Mouse (Mus musculus) spleen, postnatal 36 days (tissue): ENCODE measurements around the gene Atg101.

Experiments used
- DNase-seq, 2 experiments: peaks; one replicate each; pipeline ENCODE4 v3.0.0; 2022; ENCODE audit warnings: low spot score in 2 of 2, mixed read lengths in 1 of 2

Gene Atg101

GRCm38 (mm10) chr15:101253886-101254795 is 29.9 kb upstream of the Atg101 start, which contains the start of gene Nr4a1:
Gene Nr4a1 (plus strand): TSS chr15:101254269.
- DNase-seq, result peak; percentile 69 to 71

DNA sequence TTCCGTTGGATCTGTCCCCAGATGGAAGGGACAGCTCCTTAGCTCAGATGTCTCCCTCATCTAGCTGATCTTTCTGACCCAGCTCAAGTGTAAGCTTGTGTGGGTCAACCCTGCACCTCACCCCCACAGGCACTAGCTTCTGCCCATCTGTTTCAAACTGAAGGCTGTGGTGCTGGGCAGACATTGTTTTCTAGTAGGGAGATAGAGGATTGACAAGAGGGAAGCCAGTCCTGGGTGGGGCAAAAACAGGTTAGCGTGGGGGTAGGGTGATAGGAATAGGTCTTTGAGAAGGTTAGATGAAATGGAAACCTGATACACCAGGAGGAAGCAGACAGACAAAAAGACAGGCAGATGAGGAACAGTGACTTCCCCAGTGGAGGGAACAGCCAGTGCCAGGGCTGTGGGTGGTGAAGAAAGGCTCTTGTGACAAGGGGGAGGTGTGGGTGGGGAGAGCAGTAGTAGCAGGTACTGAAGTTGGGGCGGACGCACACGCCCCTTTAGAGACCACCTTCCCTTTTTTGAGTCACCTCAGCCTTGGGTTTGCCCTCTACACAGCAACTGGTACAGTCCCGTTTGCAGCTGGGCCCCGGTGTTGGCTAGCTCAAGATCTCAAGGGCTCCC is 28.1 kb upstream of the Atg101 start:
- peak; percentile 46 to 49 for DNase-seq

GRCm38 (mm10) chr15:101256463-101257206 is 27.4 kb upstream of the Atg101 start:
- peak; percentile 57 to 65 for DNase-seq

DNA sequence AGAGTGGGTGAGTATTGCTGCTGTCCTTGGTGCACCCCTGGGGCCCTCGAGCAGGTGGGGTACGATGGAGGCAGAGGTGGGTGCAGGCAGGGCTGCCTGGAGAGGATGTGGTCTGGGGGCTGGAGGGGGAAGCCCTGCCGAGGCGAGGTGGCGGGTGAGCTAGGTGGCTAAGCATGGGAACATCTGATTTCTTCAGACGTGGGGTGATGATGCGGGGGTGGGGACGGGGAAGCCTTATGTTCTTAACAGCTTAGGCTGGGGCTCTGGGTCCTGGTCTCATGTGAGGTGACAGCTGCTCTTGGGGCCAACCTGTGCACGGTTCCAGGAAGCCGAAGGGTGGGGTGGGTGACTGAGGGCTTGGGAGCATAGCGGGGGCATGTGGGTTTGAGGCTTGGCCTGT is 25.7 kb upstream of the Atg101 start:
- DNase-seq, result peak; percentile 69 to 76

DNA sequence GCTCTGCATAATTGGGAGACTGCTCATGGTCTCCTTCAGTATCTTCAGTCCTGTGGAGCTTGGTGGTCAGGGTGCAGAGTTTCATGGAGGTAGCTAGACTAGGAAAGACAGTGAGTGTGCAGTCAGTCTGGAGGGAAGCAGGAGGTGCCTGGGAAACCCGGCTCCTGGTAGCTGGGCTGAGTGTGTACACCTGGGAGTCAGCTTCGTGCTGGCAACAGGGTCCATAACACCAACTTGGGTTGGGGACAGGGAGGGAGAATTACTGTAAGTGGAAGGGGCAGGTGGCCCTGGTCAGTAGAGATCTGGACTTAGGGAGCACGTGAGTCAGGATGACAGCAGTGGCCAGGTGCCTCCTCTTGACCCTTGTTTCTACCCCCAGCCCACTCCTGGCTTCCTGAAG is 24.1 kb upstream of the Atg101 start:
- DNase-seq, result no peak

- DNase-seq, result no peak
These were observed 23.7 kb upstream of the Atg101 start for GRCm38 (mm10) chr15:101260387-101260786.

- DNase-seq, result no peak
These were observed 23.0 kb upstream of the Atg101 start for GRCm38 (mm10) chr15:101260874-101261622.

GRCm38 (mm10) chr15:101262502-101262901 is 21.6 kb upstream of the Atg101 start:
- DNase-seq, result peak; percentile 64 to 71

GRCm38 (mm10) chr15:101266132-101266963 is 17.7 kb upstream of the Atg101 start:
- DNase-seq, result peak; percentile 87 to 88

GRCm38 (mm10) chr15:101267053-101268032 is 16.7 kb upstream of the Atg101 start:
- DNase-seq, result peak in 1 of 2 experiments; percentile 24

DNA sequence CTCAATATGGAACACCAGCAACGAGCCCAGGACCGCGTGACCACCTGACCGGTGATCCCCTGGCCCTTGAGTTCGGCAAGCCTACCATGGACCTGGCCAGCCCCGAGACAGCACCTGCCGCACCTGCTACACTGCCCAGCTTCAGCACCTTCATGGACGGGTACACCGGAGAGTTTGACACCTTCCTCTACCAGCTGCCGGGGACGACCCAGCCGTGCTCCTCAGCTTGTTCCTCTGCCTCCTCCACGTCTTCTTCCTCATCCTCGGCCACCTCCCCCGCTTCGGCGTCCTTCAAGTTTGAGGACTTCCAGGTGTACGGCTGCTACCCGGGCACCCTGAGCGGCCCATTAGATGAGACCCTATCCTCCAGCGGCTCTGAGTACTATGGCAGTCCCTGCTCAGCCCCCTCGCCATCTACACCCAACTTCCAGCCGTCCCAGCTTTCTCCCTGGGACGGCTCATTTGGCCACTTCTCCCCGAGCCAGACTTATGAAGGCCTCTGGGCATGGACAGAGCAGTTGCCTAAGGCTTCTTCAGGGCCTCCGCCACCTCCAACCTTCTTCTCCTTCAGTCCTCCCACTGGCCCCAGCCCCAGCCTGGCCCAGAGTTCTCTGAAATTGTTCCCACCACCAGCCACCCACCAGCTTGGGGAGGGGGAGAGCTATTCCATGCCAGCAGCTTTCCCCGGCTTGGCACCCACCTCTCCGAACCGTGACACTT is 13.8 kb upstream of the Atg101 start:
- no peak for DNase-seq

DNA sequence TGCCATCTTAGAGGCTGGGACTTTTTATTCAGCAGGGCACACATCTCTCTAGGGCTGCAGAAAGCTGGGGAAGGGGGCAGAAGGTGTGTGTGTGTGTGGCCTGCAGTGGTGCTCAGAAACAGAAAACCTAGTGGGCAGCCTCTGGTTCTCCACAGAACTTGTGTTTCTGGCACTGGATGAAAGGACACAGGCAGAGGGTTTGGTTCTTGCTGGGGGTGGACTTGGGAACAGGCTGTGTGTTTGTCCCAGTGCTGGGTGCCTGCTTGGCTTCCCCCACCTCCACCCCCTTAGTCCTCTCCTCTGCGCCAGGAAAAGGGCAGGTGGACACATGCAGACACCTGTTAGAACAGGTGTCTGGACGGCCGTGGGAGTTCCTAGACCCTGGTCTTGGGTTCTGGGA is 13.0 kb upstream of the Atg101 start:
- DNase-seq, result no peak

GRCm38 (mm10) chr15:101271513-101271912 is 12.6 kb upstream of the Atg101 start:
- DNase-seq, result no peak

DNA sequence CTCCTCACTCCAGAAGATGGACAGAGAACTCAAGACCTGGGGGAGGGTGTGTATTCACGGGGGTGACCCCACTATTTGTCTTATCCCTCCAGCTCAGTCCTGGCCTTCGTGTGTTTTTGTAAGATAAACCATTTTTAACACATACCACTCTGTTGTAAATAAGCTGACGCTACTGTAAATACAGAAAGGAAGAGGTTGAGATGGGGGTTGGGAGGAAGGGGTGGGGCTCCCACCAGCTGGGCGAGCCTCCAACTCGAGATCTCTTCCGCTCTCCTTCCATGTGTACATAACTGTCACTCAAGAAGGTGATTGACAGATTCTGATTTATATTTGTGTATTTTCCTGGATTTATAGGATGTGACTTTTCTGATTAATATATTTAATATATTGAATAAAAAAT is 9.7 kb upstream of the Atg101 start:
- no peak for DNase-seq

GRCm38 (mm10) chr15:101277351-101277899 is 6.6 kb upstream of the Atg101 start:
- no peak for DNase-seq

GRCm38 (mm10) chr15:101278589-101278988 is 5.5 kb upstream of the Atg101 start:
- no peak for DNase-seq

- DNase-seq, result no peak
These were observed 4.6 kb upstream of the Atg101 start for GRCm38 (mm10) chr15:101279430-101279999.

DNA sequence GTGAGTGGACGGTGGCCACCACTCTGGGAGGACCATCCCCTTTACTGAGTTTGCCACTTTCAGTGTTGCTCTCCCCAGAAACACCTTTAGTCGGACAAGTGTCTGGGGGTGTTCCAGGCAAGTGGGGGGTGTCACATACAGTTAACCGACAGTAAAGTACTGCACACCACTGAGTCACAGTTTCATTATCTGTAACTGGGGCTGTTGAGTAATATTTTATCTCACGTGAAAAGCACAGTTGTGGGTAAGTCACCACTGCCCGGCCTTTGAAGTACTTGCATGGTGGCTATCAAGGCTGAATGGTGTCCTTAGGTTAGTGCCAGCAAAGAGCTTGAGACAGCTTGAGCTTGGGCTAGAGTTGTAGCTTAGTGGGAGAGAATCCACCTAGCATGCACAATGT is 1.6 kb upstream of the Atg101 start:
- DNase-seq, result no peak
